Mouse (Mus musculus): Measurements from ENCODE around the gene Itk.
"Not testable (repeated sequence)": the region's sequence is repeated elsewhere in the genome, so short reads cannot be mapped to it uniquely, and the experiment has no call there.

Itk gene

GRCm38 (mm10) chr11:46389336-46390117, at the start of gene Itk:
TSS of gene Itk (minus strand) at chr11:46389515.
- no peak for DNase-seq (ENCODE audit: extremely low read depth, insufficient read length, low spot score)

- no peak for DNase-seq (ENCODE audit: extremely low read depth, insufficient read length, low spot score)
Measured at GRCm38 (mm10) chr11:46437459-46438000, 48.2 kb upstream of the Itk start.

GRCm38 (mm10) chr11:46436760-46437458, 47.6 kb upstream of the Itk start, which contains the start of gene Med7:
TSS of gene Med7 (plus strand) at chr11:46436925.
- DNase-seq (ENCODE audit: extremely low read depth, insufficient read length, low spot score), result peak; percentile 90

- no peak for DNase-seq (ENCODE audit: extremely low read depth, insufficient read length, low spot score)
Measured at GRCm38 (mm10) chr11:46435363-46435762, 46.0 kb upstream of the Itk start.

- peak; percentile 17 for DNase-seq (ENCODE audit: extremely low read depth, insufficient read length, low spot score)
Measured at GRCm38 (mm10) chr11:46431129-46431528, 41.8 kb upstream of the Itk start.

GRCm38 (mm10) chr11:46430123-46430522, 40.8 kb upstream of the Itk start:
- DNase-seq (ENCODE audit: extremely low read depth, insufficient read length, low spot score), result no peak

- DNase-seq (ENCODE audit: extremely low read depth, insufficient read length, low spot score), result not testable (repeated sequence)
Measured at GRCm38 (mm10) chr11:46428131-46428530, 38.8 kb upstream of the Itk start.

GRCm38 (mm10) chr11:46421086-46421888, 32.0 kb upstream of the Itk start:
- no peak for DNase-seq (ENCODE audit: extremely low read depth, insufficient read length, low spot score)

GRCm38 (mm10) chr11:46418860-46419259, 29.5 kb upstream of the Itk start:
- no peak for DNase-seq (ENCODE audit: extremely low read depth, insufficient read length, low spot score)

GRCm38 (mm10) chr11:46418438-46418837, 29.1 kb upstream of the Itk start:
- DNase-seq (ENCODE audit: extremely low read depth, insufficient read length, low spot score), result no peak

- no peak for DNase-seq (ENCODE audit: extremely low read depth, insufficient read length, low spot score)
Measured at GRCm38 (mm10) chr11:46410018-46410563, 20.8 kb upstream of the Itk start.

GRCm38 (mm10) chr11:46406721-46407120, 17.4 kb upstream of the Itk start:
- no peak for DNase-seq (ENCODE audit: extremely low read depth, insufficient read length, low spot score)

- no peak for DNase-seq (ENCODE audit: extremely low read depth, insufficient read length, low spot score)
Measured at GRCm38 (mm10) chr11:46404986-46405385, 15.7 kb upstream of the Itk start.

GRCm38 (mm10) chr11:46401555-46401954, 12.2 kb upstream of the Itk start:
- DNase-seq (ENCODE audit: extremely low read depth, insufficient read length, low spot score), result no peak

GRCm38 (mm10) chr11:46398933-46399383, 9.6 kb upstream of the Itk start:
- no peak for DNase-seq (ENCODE audit: extremely low read depth, insufficient read length, low spot score)

GRCm38 (mm10) chr11:46398473-46398872, 9.2 kb upstream of the Itk start:
- no peak for DNase-seq (ENCODE audit: extremely low read depth, insufficient read length, low spot score)

GRCm38 (mm10) chr11:46397900-46398299, 8.6 kb upstream of the Itk start:
- DNase-seq (ENCODE audit: extremely low read depth, insufficient read length, low spot score), result no peak

GRCm38 (mm10) chr11:46396860-46397179, 7.5 kb upstream of the Itk start:
- DNase-seq (ENCODE audit: extremely low read depth, insufficient read length, low spot score), result no peak

GRCm38 (mm10) chr11:46396167-46396859, 7.0 kb upstream of the Itk start, which contains the start of gene Fam71b:
TSS of gene Fam71b (plus strand) at chr11:46396559.
- DNase-seq (ENCODE audit: extremely low read depth, insufficient read length, low spot score), result no peak

- no peak for DNase-seq (ENCODE audit: extremely low read depth, insufficient read length, low spot score)
Measured at GRCm38 (mm10) chr11:46395698-46396097, 6.4 kb upstream of the Itk start.
